Mouse (Mus musculus): ENCODE measurements around the gene A630095E13Rik. TPM values are rescaled to one million over a fixed set of nuclear protein-coding genes. Genes with fewer than 3 reads are reported as not detected.
"Not testable (repeated sequence)": the region's sequence is repeated elsewhere in the genome, so short reads cannot be mapped to it uniquely, and the experiment has no call there.

A630095E13Rik gene
- total RNA-seq (2021): not detected
- long read RNA-seq: 0 reads

- not testable (repeated sequence) for DNase-seq (ENCODE audit: low spot score in 2 of 2)
Observed at GRCm38 (mm10) chr9:36643276-36643675, at the start of gene A630095E13Rik. TSS of gene A630095E13Rik (minus strand) at chr9:36643376.

GRCm38 (mm10) chr9:36692920-36693319, 49.7 kb upstream of the A630095E13Rik start, which contains the start of gene Acrv1:
TSS of gene Acrv1 (plus strand) at chr9:36693220.
- DNase-seq (ENCODE audit: low spot score in 2 of 2): no peak

- peak in 1 of 2 experiments; percentile 12 for DNase-seq (ENCODE audit: low spot score in 2 of 2)
Observed at GRCm38 (mm10) chr9:36687329-36687728, 44.2 kb upstream of the A630095E13Rik start.

GRCm38 (mm10) chr9:36681424-36681823, 38.2 kb upstream of the A630095E13Rik start:
- no peak for DNase-seq (ENCODE audit: low spot score in 2 of 2)

Other genes starting within 250 kb of the A630095E13Rik start
- not detected for gene Gm7257, start 211.5 kb downstream of the A630095E13Rik start, total RNA-seq (2021)
- gene Gm9513, start 167.7 kb downstream of the A630095E13Rik start, total RNA-seq (2021): not detected
- gene Gm5615, start 101.4 kb downstream of the A630095E13Rik start, total RNA-seq (2021): not detected
- gene Gm17689, start 60.7 kb downstream of the A630095E13Rik start, total RNA-seq (2021): not detected
- not detected for gene Acrv1, start 49.8 kb upstream of the A630095E13Rik start, total RNA-seq (2021)
- gene Chek1, start 83.7 kb upstream of the A630095E13Rik start, total RNA-seq (2021): 1 to 10 TPM; 2.3 to 2.9 TPM
- gene Stt3a, start 124.3 kb upstream of the A630095E13Rik start, total RNA-seq (2021): 10 to 100 TPM; 60.6 to 68.5 TPM
- gene Ei24, start 154.0 kb upstream of the A630095E13Rik start, total RNA-seq (2021): 100 to 1,000 TPM in 1 of 2 experiments, 10 to 100 TPM in 1; 96.1 to 105 TPM
- 100 to 1,000 TPM; 274 to 280 TPM for gene Fez1, start 178.5 kb upstream of the A630095E13Rik start, total RNA-seq (2021)

All from layer of hippocampus, adult 18-20 months (tissue).